Mouse (Mus musculus) intestine, embryonic 14.5 days (tissue): ENCODE measurements at regions not wholly inside any gene's neighbourhood (a gene's known extent, or its start where the extent isn't known, plus 50 kb on each side); places are given as distances from the start of the nearest gene placed in this dataset.
A peak's percentile ranks its signal among the peaks of the same experiment; 100 is the strongest.

Source experiments
- ATAC-seq: fragments of 200-750 bp; cut with Nextera tagmentation; replicated peaks from 2 replicates; pipeline ENCODE4 v1.8.0; 2017; ENCODE audit warnings: low read depth, moderate number of reproducible peaks, moderate TSS enrichment, moderate library complexity; ENCODE audit not compliant: low FRiP score, low TSS enrichment
- DNase-seq: peaks from one replicate; pipeline ENCODE4 v3.0.0-alpha.2; 2018; ENCODE audit warnings: low spot score
- H3K27ac ChIP-seq: fragments of 300-500 bp; sonication (generic); 2 replicates; pipeline ENCODE4 v1.5.1; 2014; ENCODE audit warnings: low read depth, mild to moderate bottlenecking, control low read depth
- H3K27me3 ChIP-seq: fragments of 300-500 bp; sonication (generic); replicated peaks from 2 replicates; pipeline ENCODE4 v1.6.1; 2014; ENCODE audit warnings: low read length, control low read depth; ENCODE audit not compliant: control insufficient read depth, insufficient read depth
- H3K36me3 ChIP-seq: fragments of 300-500 bp; sonication (generic); 2 replicates; pipeline ENCODE4 v1.6.1; 2014; ENCODE audit warnings: low read length, control low read depth; ENCODE audit not compliant: control insufficient read depth, insufficient read depth
- H3K4me1 ChIP-seq: fragments of 300-500 bp; sonication (generic); replicated peaks from 2 replicates; pipeline ENCODE4 v1.6.1; 2014; ENCODE audit warnings: low read length, control low read depth, mixed read lengths; ENCODE audit not compliant: control insufficient read depth, insufficient read depth
- H3K4me2 ChIP-seq: fragments of 300-500 bp; sonication (generic); 2 replicates; pipeline ENCODE4 v1.6.1; 2014; ENCODE audit warnings: low read length
- H3K4me3 ChIP-seq: fragments of 300-500 bp; sonication (generic); 2 replicates; pipeline ENCODE4 v1.5.1; 2014; ENCODE audit warnings: low read depth, low read length, control low read depth, mixed read lengths
- H3K9ac ChIP-seq: fragments of 300-500 bp; sonication (generic); 2 replicates; pipeline ENCODE4 v1.6.1; 2014; ENCODE audit warnings: mild to moderate bottlenecking, low read length
- H3K9me3 ChIP-seq: fragments of 300-500 bp; sonication (generic); 2 replicates; pipeline ENCODE4 v1.6.1; 2016; ENCODE audit warnings: low read length, control low read depth; ENCODE audit not compliant: control insufficient read depth
- WGBS: fragments of 180-500 bp; shearing (Covaris S2); extraction: QIAGEN DNeasy Blood & Tissue Kit; methylation state at CpG from one replicate; pipeline ENCODE4 v1.1.7; 2014; 5-methylcytosine and 5-hydroxymethylcytosine counted together

GRCm38 (mm10) chr10:98016596-98017304 lies 290.2 kb upstream of the C030005K15Rik start:
- no peak for ATAC-seq
- 50% methylated on average over 2 of the region's 2 CpGs for WGBS
- Histone ChIP-seq H3K4me3 (no peak overlapping the region), H3K27me3 (no peaks in the 10 kb centered on the region), H3K9ac (no peak overlapping the region), H3K27ac (no peak overlapping the region), H3K4me1 (no peaks in the 10 kb centered on the region), H3K9me3 (no peaks in the 10 kb centered on the region), H3K4me2 (no peak overlapping the region), H3K36me3 (no peaks in the 10 kb centered on the region)
- no peak for DNase-seq

GRCm38 (mm10) chr10:98029124-98029523 lies 302.6 kb upstream of the C030005K15Rik start:
- DNase-seq = no peak
- H3K4me3 ChIP-seq = no peak overlapping the region
- ATAC-seq = no peak
- H3K9ac ChIP-seq = no peak overlapping the region
- no peak overlapping the region for H3K4me2 ChIP-seq
- H3K9me3 ChIP-seq = no peaks in the 10 kb centered on the region
- H3K4me1 ChIP-seq = peaks cover 9% of the 10 kb centered on the region; the same call in 1 of the 2 replicates
- H3K27me3 ChIP-seq = no peaks in the 10 kb centered on the region
- 31% methylated on average over 8 of the region's 8 CpGs for WGBS
- no peaks in the 10 kb centered on the region for H3K36me3 ChIP-seq
- no peak overlapping the region; the same call in 1 of the 2 replicates for H3K27ac ChIP-seq

GRCm38 (mm10) chr10:98029621-98030020 lies 303.1 kb upstream of the C030005K15Rik start:
- DNase-seq = no peak
- 42% methylated on average over 3 of the region's 3 CpGs for WGBS
- no peaks in the 10 kb centered on the region for H3K9me3 ChIP-seq
- no peaks in the 10 kb centered on the region for H3K27me3 ChIP-seq
- H3K4me1 ChIP-seq = peaks cover 9% of the 10 kb centered on the region; the same call in 1 of the 2 replicates
- no peaks in the 10 kb centered on the region for H3K36me3 ChIP-seq
- no peak overlapping the region for H3K9ac ChIP-seq
- H3K4me2 ChIP-seq = no peak overlapping the region
- H3K27ac ChIP-seq = no peak overlapping the region
- no peak overlapping the region for H3K4me3 ChIP-seq
- ATAC-seq = peak; percentile 70; the same call in 1 of the 2 replicates

GRCm38 (mm10) chr10:98032661-98033060 lies 306.1 kb upstream of the C030005K15Rik start:
- Histone ChIP-seq H3K4me3 (no peak overlapping the region), H3K27ac (no peak overlapping the region), H3K4me2 (no peak overlapping the region), H3K9me3 (no peaks in the 10 kb centered on the region), H3K27me3 (no peaks in the 10 kb centered on the region), H3K9ac (no peak overlapping the region), H3K36me3 (no peaks in the 10 kb centered on the region), H3K4me1 (peaks cover 9% of the 10 kb centered on the region; the same call in 1 of the 2 replicates)
- WGBS = 97% methylated on average over 1 of the region's 1 CpGs
- no peak for ATAC-seq
- DNase-seq = no peak

- no peak overlapping the region for H3K27ac ChIP-seq
- DNase-seq (no peak), ATAC-seq (no peak)
- no peak overlapping the region for H3K4me3 ChIP-seq
- no peaks in the 10 kb centered on the region for H3K27me3 ChIP-seq
- H3K4me2 ChIP-seq = no peak overlapping the region
- no peaks in the 10 kb centered on the region for H3K9me3 ChIP-seq
- H3K36me3 ChIP-seq = no peaks in the 10 kb centered on the region
- H3K4me1 ChIP-seq = no peaks in the 10 kb centered on the region; the same call in 1 of the 2 replicates
- H3K9ac ChIP-seq = no peak overlapping the region
- 81% methylated on average over 4 of the region's 4 CpGs for WGBS
Measured at GRCm38 (mm10) chr10:98041766-98042165, 315.2 kb upstream of the C030005K15Rik start.

DNA sequence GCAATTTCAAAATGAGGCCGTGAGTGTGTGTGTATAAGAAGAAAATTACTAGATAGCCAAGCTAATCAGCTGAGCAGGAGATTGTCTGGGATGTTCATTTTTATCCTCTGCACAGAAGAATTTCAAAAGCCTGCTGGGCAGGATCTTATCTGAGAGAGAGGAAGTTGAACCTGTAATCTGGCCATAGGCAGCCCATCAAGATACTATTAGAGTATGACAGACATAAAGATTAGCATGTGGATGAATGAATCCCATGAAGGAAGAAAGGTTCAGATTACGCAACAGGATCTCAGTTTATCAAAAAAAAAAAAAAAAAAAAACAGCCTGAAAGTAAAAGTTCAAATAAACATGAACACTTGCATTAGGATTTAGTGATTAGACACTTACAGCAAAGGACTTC lies 317.3 kb upstream of the C030005K15Rik start:
- H3K4me1 ChIP-seq = no peaks in the 10 kb centered on the region; the same call in 1 of the 2 replicates
- no peak for ATAC-seq
- H3K4me2 ChIP-seq = no peak overlapping the region
- H3K27me3 ChIP-seq = no peaks in the 10 kb centered on the region
- 79% methylated on average over 2 of the region's 2 CpGs for WGBS
- H3K9ac ChIP-seq = no peak overlapping the region
- no peak overlapping the region for H3K27ac ChIP-seq
- H3K4me3 ChIP-seq = no peak overlapping the region
- DNase-seq = no peak
- no peaks in the 10 kb centered on the region for H3K9me3 ChIP-seq
- H3K36me3 ChIP-seq = no peaks in the 10 kb centered on the region

GRCm38 (mm10) chr10:98044579-98044978 lies 318.0 kb upstream of the C030005K15Rik start:
- Histone ChIP-seq H3K4me3 (no peak overlapping the region), H3K27me3 (no peaks in the 10 kb centered on the region), H3K27ac (no peak overlapping the region), H3K36me3 (no peaks in the 10 kb centered on the region), H3K4me2 (no peak overlapping the region), H3K9ac (no peak overlapping the region), H3K9me3 (no peaks in the 10 kb centered on the region), H3K4me1 (no peaks in the 10 kb centered on the region; the same call in 1 of the 2 replicates)
- DNase-seq = no peak
- ATAC-seq = peak; percentile 86

DNA sequence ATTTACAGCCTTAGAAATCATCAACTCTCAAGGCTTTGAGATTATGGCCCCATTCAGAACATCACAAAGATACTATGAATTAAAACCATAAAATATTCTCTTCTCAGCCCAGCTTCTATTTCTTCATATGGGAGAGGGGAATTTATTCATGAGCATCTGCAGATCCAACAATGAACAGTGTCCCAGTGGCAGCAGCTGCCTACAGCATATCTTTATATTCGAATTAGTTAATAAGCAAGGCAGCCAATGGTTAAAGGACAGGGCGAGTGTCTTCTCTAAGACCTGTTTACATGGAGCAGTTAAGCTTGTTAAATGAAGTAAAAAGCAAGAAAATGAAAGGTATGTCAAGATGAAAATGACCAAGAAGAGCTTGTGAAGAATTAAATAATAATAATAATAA lies 346.9 kb upstream of the C030005K15Rik start:
- no peak for DNase-seq
- 78% methylated on average over 2 of the region's 2 CpGs for WGBS
- ATAC-seq = no peak
- H3K27me3 ChIP-seq = no peaks in the 10 kb centered on the region
- H3K9me3 ChIP-seq = no peaks in the 10 kb centered on the region
- H3K4me3 ChIP-seq = no peak overlapping the region
- no peak overlapping the region for H3K9ac ChIP-seq
- H3K4me2 ChIP-seq = no peak overlapping the region
- H3K27ac ChIP-seq = no peak overlapping the region
- no peaks in the 10 kb centered on the region for H3K36me3 ChIP-seq
- H3K4me1 ChIP-seq = no peaks in the 10 kb centered on the region

GRCm38 (mm10) chr10:98084881-98085280 lies 358.3 kb upstream of the C030005K15Rik start:
- DNase-seq (no peak), ATAC-seq (no peak)
- Histone ChIP-seq H3K4me2 (no peak overlapping the region), H3K9ac (no peak overlapping the region), H3K4me3 (no peak overlapping the region), H3K4me1 (no peaks in the 10 kb centered on the region), H3K27me3 (no peaks in the 10 kb centered on the region), H3K9me3 (no peaks in the 10 kb centered on the region), H3K27ac (no peak overlapping the region), H3K36me3 (no peaks in the 10 kb centered on the region)
- 66% methylated on average over 2 of the region's 2 CpGs for WGBS
